Mouse (Mus musculus) C2C12 (cell line): ENCODE measurements around the gene Mnd1.

Source experiments
- CEBPB ChIP-seq: IDR thresholded peaks from one replicate; pipeline ENCODE4 v1.6.1; 2011; ENCODE audit warnings: low read depth, mild to moderate bottlenecking, control low read depth, moderate library complexity
- CTCF ChIP-seq: IDR thresholded peaks from one replicate; pipeline ENCODE4 v1.5.1; 2011; ENCODE audit not compliant: control insufficient read depth, insufficient read depth, insufficient read length
- FOSL1 ChIP-seq: IDR thresholded peaks from one replicate; pipeline ENCODE4 v1.8.0; 2011; ENCODE audit warnings: mild to moderate bottlenecking, low read length; ENCODE audit not compliant: poor library complexity, insufficient read depth, severe bottlenecking
- MAX ChIP-seq: IDR thresholded peaks from one replicate; pipeline ENCODE4 v1.6.1; 2011; ENCODE audit warnings: mild to moderate bottlenecking, control low read depth
- MYOG ChIP-seq: IDR thresholded peaks from one replicate; pipeline ENCODE4 v1.6.1; 2011; ENCODE audit not compliant: control insufficient read depth, insufficient read length; ENCODE audit errors: extremely low read depth
- USF1 ChIP-seq: IDR thresholded peaks from one replicate; pipeline ENCODE4 v1.6.1; 2011; ENCODE audit warnings: low read depth, mild to moderate bottlenecking, control low read depth, moderate library complexity

DNA sequence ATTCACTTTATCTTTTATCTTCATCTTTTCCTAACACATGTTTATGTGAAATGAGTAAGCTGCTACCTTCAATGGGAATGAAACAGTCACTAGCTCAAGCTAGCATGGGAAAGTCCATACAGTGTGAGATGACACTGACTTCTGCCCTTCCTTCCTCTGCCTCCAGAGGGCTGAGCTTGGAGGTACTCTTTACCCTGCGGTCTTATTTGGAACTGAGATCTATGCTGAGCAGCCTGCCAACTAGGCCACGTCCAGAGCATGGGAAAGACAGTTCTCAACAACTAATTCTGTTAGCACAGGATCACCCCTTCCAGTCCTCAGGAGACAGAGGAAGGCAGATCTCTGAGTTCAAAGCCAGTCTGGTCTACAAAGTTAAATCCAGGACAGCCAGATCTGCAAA, 64.6 kb downstream of the Mnd1 start:
- TF ChIP-seq CTCF (no peak), FOSL1 (no peak), MYOG (no peak), CEBPB (no peak), USF1 (no peak), MAX (no peak)
